In genomic region chr12:41878493-41878892, GRCm38 (mm10) we compare ENCODE assay signal across 29 mouse cellular contexts.
DNase-seq lines count a peak whose midpoint lies in the region; ATAC-seq and TF ChIP-seq lines count a peak whose summit lies in the region.
"Had no signal": no experiment of that assay in that cellular context is flagged by ENCODE, and none has a peak within 500 bp of the region (broad histone marks: within the 10 kb centered on the region; RNA-seq: fewer than 3 reads in every experiment).

No protein-coding gene starts in this region.

- no peaks in the 10 kb centered on the region for H3K9me3 ChIP-seq in liver, postnatal 0 days (ENCODE audit: low read length)
- H3K9me3 ChIP-seq: embryonic facial prominence, embryonic 13.5 days; forebrain, embryonic 12.5 days; heart, embryonic 15.5 days; intestine, embryonic 15.5 days; limb, embryonic 12.5 days; lung, embryonic 15.5 days had no signal

- H3K36me3 ChIP-seq in liver, postnatal 0 days (replicated peaks; ENCODE audit: insufficient read depth, low read length), result no peaks in the 10 kb centered on the region
- H3K36me3 ChIP-seq: embryonic facial prominence, embryonic 13.5 days; forebrain, embryonic 12.5 days; heart, embryonic 15.5 days; intestine, embryonic 15.5 days; limb, embryonic 12.5 days; lung, embryonic 15.5 days had no signal

- no peak for TF ChIP-seq CTCF in liver, postnatal 0 days (IDR thresholded peaks at IDR 0.05; ENCODE audit: low read depth)
- no peak for TF ChIP-seq CTCF in left cerebral cortex, adult 2 months (IDR thresholded peaks at IDR 0.05)

- no peaks in the 10 kb centered on the region for H3K27me3 ChIP-seq in liver, postnatal 0 days (ENCODE audit: insufficient read depth, low read length)
- H3K27me3 ChIP-seq: embryonic facial prominence, embryonic 13.5 days; forebrain, embryonic 12.5 days; heart, embryonic 15.5 days; intestine, embryonic 15.5 days; limb, embryonic 12.5 days; lung, embryonic 15.5 days had no signal

- ATAC-seq in liver, postnatal 0 days, result peak; percentile 36; the same call in 1 of the 2 replicates
- ATAC-seq in megakaryocyte progenitor cell, adult 5-6 weeks (replicated peaks; ENCODE audit: poor library complexity), result peak; percentile 98
- no peak for ATAC-seq in CD4-positive, CD25-positive, alpha-beta regulatory T cell, adult 4 months
- ATAC-seq: hindbrain, embryonic 16.5 days; intestine, embryonic 15.5 days had no signal

- WGBS in liver, postnatal 0 days (ENCODE audit: insufficient replicate concordance), result 38% methylated on average over 3 of the region's 3 CpGs

- H3K4me2 ChIP-seq in liver, postnatal 0 days (ENCODE audit: low read depth, low read length), result no peak overlapping the region
- H3K4me2 ChIP-seq: embryonic facial prominence, embryonic 13.5 days; forebrain, embryonic 12.5 days; heart, embryonic 15.5 days; intestine, embryonic 15.5 days; limb, embryonic 12.5 days; lung, embryonic 15.5 days had no signal

- H3K4me3 ChIP-seq in liver, postnatal 0 days (ENCODE audit: low read depth, low read length), result no peak overlapping the region
- H3K4me3 ChIP-seq in left cerebral cortex, adult 2 months, result no peak overlapping the region
- H3K4me3 ChIP-seq: embryonic facial prominence, embryonic 13.5 days; erythroblast, embryonic 14.5 days; forebrain, embryonic 12.5 days; gastrocnemius, adult 2 months; heart, embryonic 15.5 days; intestine, embryonic 15.5 days; layer of hippocampus, adult 2 months; limb, embryonic 12.5 days; lung, embryonic 15.5 days had no signal

- no peaks in the 10 kb centered on the region for H3K4me1 ChIP-seq in liver, postnatal 0 days (ENCODE audit: insufficient read depth)
- H3K4me1 ChIP-seq: embryonic facial prominence, embryonic 13.5 days; forebrain, embryonic 12.5 days; intestine, embryonic 15.5 days; limb, embryonic 12.5 days; lung, embryonic 15.5 days had no signal

- no peak overlapping the region for H3K9ac ChIP-seq in liver, postnatal 0 days (replicated peaks)
- H3K9ac ChIP-seq: embryonic facial prominence, embryonic 13.5 days; forebrain, embryonic 12.5 days; heart, embryonic 15.5 days; intestine, embryonic 15.5 days; limb, embryonic 12.5 days; liver, embryonic 14.5 days; lung, embryonic 15.5 days had no signal

- intact Hi-C loops in left cerebral cortex, adult 2 months (cut with DNase I), result loop anchor here (10.0 kb wide), 2 partner anchors 394 to 1034 kb away; partner anchors contain the start of gene Lrrn3
- intact Hi-C loops in left cerebral cortex, postnatal 25 days (cut with DNase I), result no loop called here

- H3K27ac ChIP-seq in liver, postnatal 0 days (ENCODE audit: low read depth), result no peak overlapping the region
- no peak overlapping the region for H3K27ac ChIP-seq in left cerebral cortex, adult 2 months
- H3K27ac ChIP-seq: embryonic facial prominence, embryonic 13.5 days; forebrain, embryonic 12.5 days; gastrocnemius, adult 2 months; heart, embryonic 15.5 days; intestine, embryonic 15.5 days; layer of hippocampus, adult 2 months; limb, embryonic 12.5 days; liver, embryonic 14.5 days; lung, embryonic 15.5 days; stomach, postnatal 0 days had no signal

- TF ChIP-seq EP300 in liver, postnatal 0 days (IDR thresholded peaks at IDR 0.05; ENCODE audit: low read depth), result no peak

- no peak for DNase-seq in liver, postnatal 0 days
- DNase-seq in liver, result no peak
- peak; percentile 2 to 9 for DNase-seq in B cell, adult 2 months
- DNase-seq in c-Kit-positive CD71-negative TER-119-negative erythroid progenitor cells, embryonic 14.5 days (ENCODE audit: low read depth), result peak; percentile 25
- no peak for DNase-seq in left cerebral cortex, adult 2 months (ENCODE audit: extremely low spot score in 1 of 2, low spot score in 2 of 2)
- no peak for DNase-seq in left cerebral cortex, postnatal 25 days (ENCODE audit: low spot score in 2 of 2)
- DNase-seq: adrenal gland, adult 2 months; cerebellum, adult 18-20 months; cerebellum, postnatal 14 days; embryo, embryonic 11 days; gastrocnemius, adult 2 months; heart, postnatal 4 days; kidney, postnatal 25 days; right cerebral cortex, adult 18-20 months; right cerebral cortex, postnatal 4 days; thymus, adult 2 months had no signal

Comparison
In these comparisons a context has a peak if more than half of its experiments do, and no peak if none do; other contexts are left out.
1. DNase-seq: peak in B cell, adult 2 months (2 of 2) and c-Kit-positive CD71-negative TER-119-negative erythroid progenitor cells, embryonic 14.5 days (single experiment); none in liver, postnatal 0 days (single experiment), liver (single experiment), left cerebral cortex, adult 2 months (0 of 2) and left cerebral cortex, postnatal 25 days (0 of 2).